Mouse (Mus musculus): ENCODE measurements at regions not wholly inside any gene's neighbourhood (a gene's known extent, or its start where the extent isn't known, plus 50 kb on each side); places are given as distances from the start of the nearest gene placed in this dataset.

DNA sequence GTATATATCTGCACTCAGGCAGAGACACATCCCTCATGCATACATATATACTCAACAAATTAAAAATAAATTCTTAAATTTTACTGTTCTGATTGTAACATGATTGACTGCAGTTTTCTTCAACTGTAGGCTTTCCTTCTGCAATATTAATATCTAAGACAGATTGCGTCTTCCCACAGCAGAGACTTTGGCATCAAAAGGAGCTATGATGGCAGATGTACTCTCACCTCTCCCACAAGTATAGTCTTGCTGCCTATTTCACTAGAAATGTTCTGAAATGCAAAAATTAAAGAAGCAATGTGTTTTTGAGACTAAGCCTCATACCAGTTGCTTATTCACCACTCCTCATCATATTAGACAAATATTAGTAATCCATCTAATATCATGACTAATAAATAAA lies 356.5 kb downstream of the Dnah5 start:
- DNase-seq: no peak

DNA sequence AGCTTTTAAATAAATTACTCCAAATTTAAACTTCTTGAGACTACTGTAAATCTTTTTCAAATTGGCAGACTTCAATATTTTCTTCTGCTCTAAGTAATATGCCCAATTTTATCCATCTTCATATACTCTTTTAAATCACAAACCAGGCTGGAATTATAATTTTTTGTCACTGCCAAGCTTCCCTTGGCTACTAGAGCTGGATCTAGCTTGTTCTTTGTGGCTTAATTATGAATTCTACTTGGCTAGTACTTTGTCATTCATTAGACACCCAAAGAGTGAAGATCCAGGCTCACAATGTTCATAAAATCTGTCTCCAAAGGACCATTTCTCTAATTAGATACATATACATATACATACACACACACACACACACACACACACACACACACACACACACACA lies 391.7 kb downstream of the Dnah5 start:
- DNase-seq: no peak

DNA sequence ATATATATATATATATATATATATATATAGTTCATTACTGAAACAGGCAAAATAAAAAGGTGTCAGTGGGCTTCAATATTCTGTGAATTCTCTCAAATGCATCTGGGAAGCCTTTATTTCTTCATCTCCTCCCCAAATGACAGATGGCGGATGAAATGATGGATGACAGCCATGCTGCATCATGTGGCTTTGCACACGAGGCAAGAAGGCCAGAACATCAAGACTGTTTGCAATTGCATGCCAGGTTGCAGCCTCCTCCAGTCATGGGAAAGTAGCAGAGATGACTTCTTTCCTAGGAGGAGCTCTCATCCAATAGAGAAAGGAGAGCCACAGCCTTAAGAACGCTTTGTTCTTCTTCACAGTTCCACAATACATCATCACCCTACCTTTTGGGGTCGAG lies 392.2 kb downstream of the Dnah5 start:
- peak; percentile 60 to 67 for DNase-seq

DNA sequence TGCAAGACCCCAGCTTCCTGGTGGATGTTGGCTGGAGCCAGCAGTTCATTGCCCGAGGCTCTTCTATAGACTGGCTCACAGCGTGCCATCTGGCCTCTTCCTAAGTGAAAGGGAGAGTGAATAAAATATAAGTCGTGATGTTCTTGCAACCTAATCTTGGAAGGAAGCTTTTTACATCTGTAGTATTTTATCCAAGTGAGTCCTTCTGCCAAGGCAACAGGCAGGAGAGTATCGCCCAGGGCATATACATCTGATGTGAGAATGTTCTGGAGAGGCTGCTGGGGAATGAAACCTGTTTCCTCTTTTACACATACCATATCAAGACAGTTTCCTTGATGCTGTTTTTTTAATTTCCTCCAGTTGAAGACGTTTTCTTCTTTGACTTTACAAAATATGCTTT lies 396.6 kb downstream of the Dnah5 start:
- DNase-seq: no peak

DNA sequence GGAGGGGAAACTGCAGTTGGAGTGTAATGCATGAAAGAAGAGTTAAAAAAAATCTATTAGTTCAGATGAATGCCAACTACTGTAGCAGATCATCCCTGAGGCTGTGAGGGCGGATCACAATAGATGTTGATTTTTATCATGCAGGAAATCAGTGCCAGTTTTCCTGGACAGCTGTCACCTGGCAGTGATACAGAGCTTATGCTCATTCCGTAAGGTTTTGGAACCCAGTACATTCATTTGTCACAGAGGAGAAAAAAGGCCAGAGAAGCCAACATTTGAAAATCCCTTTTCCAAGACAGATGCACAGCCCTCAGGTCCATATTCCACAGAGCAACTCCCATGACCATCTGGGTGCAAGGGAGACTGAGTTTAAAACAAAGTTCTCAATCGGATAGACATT lies 412.1 kb downstream of the Dnah5 start:
- peak; percentile 64 to 72 for DNase-seq

DNA sequence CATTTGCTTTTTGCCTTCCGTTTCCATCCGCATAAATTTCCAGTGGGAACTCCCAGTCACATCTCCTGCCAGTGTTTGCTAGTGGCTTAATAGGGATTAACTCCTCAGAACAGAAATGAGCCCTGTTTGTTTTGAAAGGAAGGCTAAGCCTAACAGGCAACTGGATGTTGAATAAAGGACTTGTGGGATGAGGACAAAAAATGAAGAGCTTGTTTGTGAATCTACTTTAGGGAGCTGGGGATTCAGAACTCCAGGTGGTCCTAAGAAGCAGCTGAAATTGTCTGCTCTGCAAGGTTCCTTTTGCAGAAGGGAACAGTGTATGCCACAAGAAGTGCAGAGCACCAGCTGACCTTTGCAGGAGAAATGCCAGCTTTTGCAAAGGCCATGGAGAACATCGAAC lies 436.8 kb downstream of the Dnah5 start:
- DNase-seq: no peak

DNA sequence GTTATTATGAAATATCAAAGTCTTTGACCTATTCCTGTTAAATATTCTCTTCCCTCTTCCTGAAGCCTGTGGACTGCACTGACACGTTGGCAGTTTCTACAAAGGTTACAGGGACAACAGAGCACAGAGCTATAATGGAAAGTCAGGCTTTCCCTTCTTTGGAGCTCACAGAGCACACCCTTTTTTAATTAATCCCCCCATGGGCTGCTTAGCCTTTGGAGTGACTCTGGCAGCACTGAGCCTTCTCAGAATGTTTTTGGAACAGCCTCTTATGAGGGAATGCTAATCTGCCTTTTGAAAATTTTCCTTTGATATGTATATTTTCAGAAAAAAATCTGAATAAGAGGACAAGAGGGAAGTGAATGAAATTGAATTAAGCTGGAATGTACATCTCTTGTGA lies 441.6 kb downstream of the Dnah5 start:
- no peak for DNase-seq

DNA sequence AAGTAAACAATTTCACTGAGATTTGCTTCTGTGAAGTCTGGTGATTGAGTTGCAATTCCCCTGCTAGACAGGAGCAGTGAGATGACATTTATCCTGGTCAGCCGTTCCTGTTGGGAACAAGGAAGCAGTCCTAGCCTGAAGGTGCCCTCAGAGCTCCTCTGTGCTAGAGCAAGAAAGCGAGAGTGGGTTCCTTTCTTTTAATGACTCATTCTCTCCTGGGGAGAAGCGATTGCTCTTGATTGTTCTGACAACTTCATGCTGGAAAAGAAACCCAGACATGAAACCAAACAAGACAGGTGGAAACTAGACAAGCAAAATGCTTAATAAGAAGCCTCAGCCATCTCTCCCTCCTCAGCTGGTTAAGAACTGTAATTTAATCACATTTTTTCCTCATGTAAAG lies 450.4 kb downstream of the Dnah5 start:
- DNase-seq: no peak

DNA sequence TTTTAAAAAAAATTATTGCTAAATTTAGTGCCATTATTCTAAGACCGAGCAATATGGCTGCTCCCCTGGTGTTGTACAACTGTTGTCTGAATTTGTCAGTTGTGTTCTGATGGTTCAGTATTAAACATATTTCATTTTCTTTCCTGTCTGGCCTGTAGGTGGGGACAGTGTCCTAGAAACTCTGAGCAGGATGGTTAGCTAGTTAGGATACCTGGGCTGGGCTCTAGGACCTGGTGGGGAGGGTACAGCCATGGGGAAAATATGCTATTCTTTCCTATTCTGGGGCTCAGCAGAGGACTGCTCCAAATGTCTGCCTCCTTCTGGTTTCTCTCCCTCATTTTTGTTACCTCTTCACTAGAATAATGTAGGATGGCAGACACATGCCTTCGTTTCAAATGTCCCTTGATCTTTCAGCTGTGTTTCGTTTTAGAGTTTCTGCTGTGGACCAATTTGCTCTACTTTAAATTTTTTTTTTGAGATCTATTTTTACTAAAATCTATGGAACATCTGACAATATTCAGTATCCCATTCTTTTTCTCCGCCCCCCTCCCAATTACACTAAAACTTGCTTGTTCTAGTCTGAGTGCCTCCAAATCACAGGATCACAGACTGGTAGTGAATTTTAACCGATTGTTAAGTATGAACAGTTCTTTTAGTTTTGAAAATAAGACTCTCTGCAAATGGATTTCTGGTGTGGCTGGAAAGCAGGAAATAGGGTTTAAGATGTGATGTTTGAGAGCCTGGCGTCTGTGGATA lies 460.5 kb downstream of the Dnah5 start:
- DNase-seq: peak; percentile 40 to 44
